Mouse (Mus musculus) 3T3-L1 (cell line): ENCODE results near the gene Lpcat4.
A peak's percentile ranks its signal among the peaks of the same experiment; 100 is the strongest.

ENCODE experiments used
- DNase-seq: peaks from one replicate; pipeline ENCODE4 v3.0.0-alpha.2; 2015; ENCODE audit warnings: low read depth, low spot score

Lpcat4 gene

DNA sequence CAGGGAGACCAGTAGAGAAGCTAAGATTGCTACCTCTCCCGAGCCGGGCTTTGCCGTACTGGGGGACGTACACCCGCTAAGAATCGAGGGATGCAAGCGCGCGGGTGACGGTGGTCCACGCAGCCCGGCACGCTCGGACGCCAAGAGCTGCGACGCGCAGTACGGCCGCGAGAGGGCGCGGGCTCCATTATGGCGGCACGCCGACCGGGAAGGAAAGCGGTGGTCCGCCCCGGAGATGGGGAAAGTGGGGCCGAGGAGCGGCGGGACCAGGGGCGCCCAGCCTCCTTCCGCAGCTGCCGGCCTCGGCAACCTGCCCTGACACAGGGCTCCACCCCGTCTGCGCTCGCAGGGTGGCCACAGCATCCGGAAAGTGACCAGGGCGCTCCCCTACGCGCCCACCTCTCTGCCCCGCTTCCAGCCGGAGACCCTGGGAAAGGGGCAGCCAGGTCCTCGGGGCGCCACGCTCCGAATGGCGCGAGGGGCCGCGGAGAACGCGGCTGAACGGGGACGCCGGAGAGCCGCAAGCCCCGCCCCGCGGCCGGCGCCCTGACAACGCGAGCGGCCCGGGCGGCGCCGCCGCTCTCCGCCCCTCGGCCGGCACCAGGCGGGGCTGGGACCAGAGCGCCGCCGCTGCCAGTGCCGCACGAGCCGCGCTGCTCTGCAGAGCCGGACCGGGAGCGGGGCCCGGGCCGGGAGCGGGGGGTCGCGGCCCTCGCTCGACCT is at the start of gene Lpcat4:
Lpcat4 (plus strand) TSS at position 257 of the 723 bp plus-strand sequence.
- DNase-seq = peak; percentile 79

DNA sequence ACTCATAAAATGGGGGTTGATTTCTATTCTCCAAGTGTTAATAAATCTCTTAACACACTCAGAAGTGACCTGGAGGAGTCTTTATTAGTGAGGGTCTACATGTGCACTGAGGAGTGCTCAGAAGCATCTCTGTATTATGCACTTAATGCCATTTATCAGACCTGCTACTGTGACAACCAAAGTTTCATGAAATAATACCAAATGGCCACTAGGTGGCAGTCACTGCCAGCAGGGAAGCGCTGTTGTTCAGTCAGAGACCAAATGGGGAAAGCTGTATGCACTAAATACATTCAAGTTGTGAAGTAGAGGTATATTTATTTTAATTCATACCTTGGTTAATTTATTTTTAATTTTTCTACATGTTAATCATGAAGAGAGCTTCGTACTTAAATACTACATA is 42.4 kb upstream of the Lpcat4 start:
- DNase-seq = peak; percentile 85

DNA sequence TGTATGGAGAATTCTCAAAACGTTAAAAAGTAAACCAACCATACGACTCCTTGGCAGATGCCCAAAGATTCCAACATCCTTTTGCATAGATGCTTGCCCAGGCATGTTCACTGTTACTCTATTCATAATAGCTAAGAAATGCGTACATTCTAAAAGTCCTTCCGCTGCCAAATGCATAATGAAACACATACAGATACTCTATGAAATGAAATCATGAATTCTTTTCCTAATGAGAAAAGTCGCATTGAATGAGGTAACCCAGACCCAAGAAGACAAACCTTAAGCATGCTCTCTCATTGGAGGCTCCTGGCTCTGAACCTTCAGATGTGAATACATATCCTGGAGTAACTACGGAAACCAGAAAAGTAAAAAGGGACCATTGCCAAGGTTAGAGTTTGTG is 36.2 kb upstream of the Lpcat4 start:
- DNase-seq = peak; percentile 77

DNA sequence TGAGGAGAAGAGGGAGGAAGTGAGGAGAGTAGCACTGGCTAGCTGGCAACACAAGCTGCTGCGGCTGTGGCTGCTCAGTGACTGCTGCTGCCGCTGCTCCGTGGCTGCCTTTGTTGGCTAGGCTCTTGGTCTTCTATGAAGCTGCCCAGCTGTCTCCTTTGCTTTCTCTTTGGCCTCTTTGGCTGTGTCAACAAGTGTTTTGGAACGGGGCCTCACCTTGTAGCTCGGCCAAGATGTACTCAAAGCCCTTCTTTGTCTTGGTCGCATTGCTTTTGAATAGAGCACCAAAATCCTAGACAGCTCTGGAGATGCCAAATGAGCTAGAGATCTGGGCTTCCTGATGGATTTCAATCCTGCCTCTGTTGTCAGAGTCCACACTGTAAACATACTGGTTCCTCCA is 29.1 kb upstream of the Lpcat4 start:
- DNase-seq = no peak

DNA sequence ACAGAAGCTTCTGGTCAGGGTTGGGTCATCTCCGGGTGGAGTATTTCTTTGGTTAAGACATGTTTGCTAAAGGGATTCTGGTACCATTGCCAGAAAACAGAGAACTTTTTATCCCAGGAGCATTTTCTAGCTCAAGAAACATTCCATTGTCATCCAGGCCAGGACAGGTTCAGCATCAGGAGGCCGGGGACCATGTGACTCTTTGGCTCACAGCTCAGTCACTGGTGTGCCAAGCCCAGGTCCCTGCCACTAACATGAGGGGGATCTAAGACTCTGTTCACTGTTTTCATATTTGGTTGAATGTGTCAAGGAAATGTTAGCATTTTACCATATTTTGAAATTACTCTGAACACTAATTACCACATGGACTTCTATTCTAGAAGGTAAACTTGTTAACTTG is 28.6 kb upstream of the Lpcat4 start:
- DNase-seq = no peak

DNA sequence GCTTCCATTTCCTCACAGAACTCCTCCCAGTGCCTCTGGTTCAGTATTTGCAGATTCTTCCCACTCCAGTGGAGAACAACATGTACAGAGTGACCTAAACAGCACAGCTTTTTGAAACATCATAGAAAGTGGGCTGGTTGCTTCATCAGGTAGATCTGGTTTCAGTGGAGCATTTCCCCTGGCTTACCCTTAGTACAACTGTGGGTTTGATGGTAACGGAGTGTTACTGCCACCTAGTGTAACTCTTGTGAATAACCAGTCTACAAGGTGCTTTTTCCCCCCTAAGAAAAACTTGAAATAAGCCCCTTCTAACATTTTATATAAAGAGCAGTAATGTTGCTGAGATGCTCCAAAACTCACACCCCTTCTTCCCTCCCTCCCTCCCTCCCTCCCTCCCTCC is 23.3 kb upstream of the Lpcat4 start:
- peak; percentile 73 for DNase-seq

DNA sequence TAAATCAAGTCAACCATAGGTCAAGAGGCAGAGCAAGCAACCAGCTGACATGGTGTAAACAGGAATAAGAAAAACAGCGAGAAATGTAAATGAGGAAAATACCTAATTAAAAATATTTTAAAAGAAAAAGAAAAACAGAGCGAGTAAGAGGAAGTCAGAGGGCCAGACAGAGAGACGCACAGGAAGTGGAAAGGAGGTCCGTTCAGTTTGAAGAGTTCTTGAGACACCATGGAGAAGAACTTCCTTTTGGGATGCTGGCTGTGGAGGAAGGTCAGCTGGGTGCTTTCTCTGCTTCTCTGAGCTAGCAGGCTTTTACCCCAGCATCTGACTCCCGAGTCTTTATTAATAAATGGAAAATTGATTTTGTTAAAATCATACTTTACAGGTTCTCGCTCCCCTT is 21.7 kb upstream of the Lpcat4 start:
- DNase-seq = no peak

DNA sequence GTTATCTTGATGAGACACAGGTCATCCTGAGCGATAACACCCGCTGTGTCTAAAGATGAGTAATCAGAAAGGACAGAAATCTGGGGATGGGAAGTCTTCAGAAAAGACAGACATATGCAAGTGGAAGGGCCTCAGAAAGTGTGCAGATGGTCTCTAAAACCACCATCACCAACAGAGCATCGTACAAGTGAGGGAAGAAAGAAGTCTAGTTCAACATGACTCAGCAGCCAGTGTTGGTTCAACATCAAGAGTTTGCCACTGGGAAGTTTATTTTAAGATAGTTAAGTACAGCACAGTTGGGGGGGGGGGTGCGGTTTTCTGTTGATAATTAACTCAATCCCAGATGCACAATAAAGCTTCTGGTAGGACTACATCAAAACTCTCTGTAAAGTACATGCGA is 18.4 kb upstream of the Lpcat4 start:
- no peak for DNase-seq

DNA sequence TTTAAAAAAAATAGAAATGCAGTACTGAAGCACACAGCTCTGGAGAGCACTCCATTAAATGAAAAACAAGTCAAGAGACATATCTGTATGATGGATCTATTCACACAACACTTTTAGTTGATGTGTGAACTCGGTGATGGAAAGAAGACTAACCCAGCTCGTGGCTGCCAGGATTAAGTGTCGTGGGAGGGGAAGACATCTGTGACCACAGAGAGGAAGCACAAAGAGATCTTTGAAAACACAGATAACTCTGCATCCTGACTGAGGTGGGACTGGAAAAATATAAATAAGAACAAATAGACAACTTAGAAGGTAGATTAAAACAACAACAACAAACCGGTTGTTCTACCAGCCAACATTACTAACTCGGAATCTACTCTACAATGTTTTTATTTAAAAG is 16.7 kb upstream of the Lpcat4 start:
- DNase-seq = no peak

DNA sequence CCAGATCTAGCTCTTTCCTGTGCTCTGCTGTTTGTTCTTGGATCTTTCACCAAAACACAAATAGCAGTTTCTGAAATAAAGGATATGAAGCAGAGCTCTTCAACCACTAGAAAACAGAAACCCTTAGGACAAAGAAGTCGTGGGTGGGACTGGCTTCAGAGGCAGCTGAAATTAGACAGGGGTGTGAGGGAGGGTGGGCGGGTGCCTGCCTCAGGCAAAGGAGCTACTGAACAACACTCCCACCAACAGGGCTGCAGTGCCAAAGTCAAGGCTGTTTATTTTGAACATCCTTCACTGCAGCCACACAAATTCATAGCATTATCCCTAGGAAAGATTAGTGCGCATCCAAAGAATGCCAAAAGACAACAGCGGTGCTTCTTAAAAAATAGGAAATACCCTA is 14.9 kb upstream of the Lpcat4 start:
- DNase-seq = no peak

DNA sequence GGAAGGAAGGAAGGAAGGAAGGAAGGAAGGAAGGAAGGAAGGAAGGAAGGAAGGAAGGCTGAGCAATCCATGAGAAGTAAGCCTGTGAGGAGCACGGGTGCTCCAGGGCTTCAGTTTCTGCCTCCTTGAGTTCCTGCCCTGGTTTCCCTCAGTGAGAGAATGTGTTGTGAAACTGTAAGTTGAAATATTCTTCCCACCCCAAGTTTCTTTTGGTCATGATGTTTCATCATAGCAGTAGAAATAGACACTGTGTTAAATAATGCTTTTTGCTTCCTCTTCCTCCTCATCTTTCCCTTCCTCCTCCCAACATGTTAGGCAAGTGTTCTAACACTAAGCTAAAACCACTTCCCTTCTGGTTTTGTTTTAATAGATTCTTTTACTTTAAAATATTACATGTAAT is 6.6 kb upstream of the Lpcat4 start:
- DNase-seq = no peak

DNA sequence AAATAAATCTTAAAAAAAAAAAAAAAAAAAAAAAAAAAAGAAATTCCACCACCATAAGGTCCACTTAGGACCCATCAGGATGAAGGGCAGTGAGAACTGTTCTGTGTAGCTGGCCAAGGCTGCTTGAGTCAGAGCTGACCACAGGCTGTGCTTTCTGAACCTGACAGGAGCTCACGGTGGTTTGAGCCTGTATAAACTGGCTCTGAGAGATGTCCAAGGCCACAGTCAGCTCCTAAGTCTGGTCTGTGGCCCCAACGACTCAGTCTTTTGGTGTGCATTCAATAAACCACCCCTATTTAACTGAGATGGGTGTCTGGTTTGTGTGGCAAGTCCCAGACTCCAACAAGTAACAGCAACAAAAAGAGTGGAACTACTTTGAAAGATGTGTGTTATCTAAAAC is 2.6 kb upstream of the Lpcat4 start:
- DNase-seq = peak; percentile 72

DNA sequence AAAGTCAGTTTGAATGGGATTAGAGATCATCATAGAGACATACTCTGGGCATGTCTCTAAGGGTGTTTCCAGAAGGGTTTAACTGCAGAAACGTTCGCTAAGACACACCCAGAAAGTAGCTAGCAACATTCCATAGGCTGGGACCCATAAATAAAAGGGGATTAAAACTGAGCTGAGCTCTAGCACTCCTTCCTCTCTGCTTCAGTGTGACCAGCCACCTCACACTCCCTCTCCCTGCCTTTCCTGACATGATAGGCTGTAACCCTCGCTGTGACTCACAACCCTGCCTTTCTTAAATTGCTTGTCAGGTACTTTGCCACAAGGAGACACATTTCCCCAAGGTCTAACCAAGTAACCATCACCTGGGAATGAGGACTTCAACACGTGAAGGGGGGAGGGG is 1.3 kb upstream of the Lpcat4 start:
- DNase-seq = peak; percentile 54

DNA sequence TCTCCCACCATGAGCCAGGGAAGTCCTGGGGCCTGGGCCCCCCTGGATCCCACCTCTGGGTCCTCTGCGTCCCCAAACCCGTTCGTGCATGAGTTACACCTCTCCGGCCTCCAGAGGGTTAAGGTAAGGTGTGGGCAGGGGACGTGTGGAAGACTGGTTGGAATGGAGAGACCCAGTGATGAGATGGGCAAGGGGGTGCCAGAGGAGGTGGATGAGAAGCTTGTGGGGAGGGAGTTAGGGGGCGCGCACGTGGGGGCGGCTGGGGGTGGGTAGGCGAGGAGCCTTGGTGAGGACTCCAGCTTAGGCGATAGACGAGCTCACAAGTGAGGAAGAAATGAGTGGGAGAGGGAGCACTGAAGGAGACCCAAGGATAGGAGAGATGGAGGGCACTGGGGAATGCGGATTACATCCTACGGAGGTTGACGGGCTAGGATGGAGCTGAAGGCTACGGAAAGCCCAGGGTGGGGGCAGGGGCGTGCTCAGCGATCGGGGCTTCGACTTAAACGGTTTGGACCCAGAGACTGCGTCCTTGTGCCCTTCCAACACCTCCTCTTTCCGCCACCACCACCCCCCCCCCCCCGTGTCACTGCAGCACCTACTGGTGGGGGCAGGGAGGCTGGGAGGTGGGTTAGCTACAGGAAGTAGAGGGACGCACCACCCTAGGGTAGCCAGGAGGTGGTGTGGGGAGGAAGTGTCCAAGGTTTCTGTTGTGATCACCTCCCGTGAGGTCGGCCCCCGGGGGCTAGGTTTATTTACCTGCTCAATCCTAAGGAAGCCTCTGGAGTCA is 860 bp downstream of the Lpcat4 start:
- peak; percentile 54 for DNase-seq

DNA sequence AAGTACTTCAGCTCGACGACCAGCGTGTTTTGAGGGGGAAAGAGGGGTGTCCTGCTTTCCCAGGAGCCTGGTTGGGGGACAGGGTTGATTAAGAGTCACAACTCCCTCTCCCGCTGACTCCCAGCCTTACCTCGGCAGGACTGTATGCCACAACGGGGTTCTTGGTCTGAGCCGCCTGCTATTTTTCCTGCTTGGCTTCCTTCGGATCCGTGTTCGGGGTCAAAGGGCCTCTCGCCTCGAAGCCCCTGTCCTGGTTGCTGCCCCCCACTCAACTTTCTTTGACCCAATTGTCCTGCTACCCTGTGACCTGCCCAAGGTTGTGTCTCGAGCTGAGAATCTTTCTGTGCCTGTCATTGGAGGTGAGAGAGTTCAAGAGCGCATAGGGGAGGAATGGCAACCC is 2.5 kb downstream of the Lpcat4 start:
- DNase-seq = no peak

DNA sequence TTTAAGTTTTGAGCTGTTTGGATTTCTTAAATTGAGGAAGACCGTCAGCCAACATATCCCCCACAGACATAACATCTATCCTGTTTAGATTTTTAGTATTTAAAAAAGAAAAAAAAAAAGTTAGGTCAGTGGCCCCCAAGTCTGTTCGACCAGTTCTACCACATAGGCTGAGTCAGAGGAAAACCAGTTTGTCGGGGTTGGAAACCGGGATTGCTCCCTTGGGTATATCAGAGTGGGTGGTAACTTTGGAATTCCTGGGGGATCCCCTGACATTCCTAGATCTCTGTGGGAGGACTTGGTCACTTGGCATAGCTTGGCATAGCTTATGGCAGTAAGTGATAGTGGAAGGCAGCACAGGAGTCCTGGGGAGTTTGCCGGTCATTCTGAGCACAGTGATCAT is 6.0 kb downstream of the Lpcat4 start:
- peak; percentile 58 for DNase-seq

DNA sequence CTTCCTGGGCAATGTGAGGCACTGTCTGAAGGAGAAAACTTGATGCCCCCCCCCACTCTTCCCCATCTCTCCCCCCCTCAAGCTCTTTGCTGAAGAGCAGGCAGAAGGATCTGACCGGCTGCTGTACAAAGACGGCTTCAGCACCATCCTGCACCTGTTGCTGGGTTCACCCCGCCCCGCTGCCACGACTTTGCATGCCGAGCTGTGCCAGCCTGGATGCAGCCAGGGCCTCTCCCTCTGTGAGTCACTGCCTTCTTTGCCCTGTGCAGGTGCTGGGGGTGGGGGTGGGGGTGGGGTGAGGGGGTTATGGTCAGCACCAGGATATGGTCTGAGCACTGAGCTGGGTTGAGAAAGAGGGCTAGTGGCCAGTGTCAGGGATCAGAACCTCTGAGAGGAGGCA is 6.9 kb downstream of the Lpcat4 start:
- DNase-seq = no peak

DNA sequence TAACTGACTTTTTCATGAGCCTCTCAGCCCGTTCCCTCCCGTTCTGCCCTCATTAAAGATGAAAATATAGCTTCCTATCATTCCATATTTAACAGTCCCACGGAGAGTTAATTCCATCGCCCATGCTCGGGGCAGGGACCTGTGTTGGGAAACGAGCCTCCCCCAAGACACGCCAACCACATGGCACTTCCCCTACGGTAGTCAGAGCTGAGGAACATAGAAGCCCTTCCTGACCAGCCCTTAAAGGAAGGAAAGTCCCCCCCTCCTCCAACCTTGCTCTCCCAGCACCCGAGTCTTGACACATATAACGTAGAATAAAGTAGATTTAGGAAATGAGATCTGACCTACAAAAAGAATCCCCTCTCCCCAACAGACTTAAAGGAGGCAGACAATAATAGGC is 8.1 kb downstream of the Lpcat4 start:
- no peak for DNase-seq

DNA sequence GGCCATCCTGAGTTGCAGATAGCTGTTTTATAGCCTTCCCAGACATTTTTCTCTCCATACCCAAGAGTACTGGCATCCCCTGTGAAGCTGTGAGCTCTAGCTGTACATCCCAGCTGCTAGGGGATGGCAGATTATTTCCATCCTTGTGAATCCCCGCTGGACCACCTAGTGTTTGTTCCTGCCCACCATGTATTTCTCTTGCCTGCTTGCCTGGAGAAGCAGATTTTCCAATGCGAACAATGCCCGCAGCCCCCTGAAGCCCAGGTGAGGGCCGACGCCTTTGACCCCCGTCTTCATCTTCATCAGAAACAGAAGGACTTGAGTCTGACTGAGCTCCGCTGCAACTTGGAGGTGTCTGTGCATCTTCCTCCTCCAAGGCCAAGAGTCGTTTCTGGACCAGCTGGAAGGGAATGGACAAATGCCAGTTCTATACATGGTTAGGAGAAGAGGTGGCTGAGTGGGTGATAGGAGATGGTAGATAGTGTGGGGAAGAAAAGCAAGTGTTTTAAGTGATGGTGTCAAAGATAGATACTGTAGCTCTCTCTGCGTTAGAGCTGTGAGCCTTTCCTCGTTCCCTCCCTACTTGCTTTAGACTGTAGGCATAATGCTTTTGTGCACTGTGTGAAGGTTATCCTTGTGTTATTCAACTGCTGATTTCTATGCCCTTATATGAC is 10.6 kb downstream of the Lpcat4 start:
- no peak for DNase-seq

DNA sequence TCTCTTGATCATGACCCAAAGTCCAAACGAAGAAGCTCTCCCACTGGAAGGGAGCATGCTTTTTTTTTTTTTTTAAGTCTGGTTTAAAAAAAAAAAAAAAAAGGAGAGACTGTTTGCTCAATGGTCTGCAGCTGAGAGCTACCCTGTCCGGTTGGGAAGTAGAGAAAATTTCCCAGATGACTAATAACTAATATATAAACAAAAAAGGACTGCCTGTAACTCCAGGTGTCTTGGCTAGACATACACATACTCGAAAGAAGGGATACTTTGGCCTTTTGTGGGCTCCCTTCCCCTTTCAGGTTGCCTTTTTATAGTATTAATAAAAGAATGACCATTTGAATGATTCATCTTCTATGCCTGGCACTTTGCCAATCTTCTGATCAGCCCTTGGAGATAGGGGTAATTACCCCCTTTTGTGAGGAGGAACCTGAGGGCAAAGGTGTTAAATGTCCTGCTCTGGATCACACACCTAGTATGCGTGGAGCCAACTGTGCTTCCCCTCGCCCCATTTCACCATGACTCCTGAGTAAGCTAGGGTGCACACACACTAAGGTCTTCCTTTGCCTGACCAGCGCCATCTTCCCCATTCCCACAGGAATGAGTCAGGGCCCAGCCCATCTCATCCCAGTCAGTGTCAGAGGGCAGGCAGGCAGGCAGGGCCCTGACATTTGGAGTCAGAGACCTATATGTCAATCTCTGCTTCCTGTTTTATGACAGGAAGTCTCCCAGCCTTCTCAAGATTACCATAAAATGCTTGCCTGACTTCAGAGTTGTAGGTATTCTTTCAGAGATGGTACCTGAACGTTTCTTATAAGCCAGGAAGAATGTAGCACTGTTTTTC is 15.6 kb downstream of the Lpcat4 start:
- DNase-seq = peak; percentile 54

DNA sequence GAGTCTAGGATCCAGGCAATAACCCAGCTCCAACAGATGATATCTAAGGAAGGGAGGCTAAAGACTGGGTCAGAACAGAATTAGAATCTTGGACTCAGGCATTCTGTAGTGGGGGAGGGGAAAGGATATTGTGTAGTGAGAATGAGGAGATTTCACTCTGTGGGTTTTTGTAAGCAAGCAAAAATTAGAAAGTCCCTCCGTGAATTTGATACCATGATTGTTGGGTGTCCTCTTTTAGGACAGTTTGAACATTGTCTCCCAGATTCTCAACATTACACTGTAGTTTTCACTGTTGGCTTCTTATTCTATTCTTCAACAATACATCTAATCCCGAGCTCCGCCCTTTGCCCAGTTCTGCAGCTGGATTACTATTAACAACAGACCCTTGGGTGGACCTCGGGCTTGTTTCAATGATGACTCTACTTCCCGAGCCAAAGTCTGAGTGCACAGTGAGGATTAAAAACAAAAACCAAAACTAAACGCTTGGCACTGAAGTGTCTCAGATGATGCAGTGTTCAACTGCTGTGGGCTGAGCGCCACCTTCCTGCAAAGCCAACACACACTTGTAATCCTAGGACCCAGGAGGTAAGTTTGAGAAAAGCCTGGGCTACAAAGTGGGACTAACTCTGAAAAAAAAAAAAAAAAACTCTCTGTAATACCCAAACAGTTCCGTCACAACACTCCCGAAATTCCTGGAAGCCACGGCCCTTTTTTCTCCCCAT is 20.1 kb downstream of the Lpcat4 start, which contains the start of gene Nutm1:
Nutm1 (minus strand) TSS at position 51 of the 722 bp plus-strand sequence.
- peak; percentile 32 for DNase-seq
